Mouse (Mus musculus): Measurements from ENCODE around the gene Rras2.

Gene Rras2

DNA sequence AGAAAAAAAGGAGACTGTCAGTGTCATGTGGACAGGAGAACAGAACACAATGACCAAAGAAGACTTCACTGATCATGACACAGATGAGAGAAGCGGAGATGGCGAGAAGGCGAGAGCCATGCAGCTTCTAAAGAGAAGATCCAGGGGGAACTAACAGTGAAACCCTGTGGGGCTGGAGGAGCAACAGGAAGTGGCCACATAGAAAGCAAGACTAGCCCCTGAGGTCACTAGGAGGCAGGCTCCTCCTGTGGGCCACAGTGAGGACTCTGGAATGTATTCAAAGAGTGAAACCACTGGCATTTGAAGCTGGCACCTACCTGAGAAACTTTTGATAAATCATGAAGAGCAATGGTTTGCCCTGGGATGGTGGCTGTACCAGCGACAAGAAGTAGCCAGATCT, 38.2 kb downstream of the Rras2 start:
- in situ Hi-C loops (cut with MboI; ENCODE audit: unreplicated experiment in 2 of 2), result no loop called here

DNA sequence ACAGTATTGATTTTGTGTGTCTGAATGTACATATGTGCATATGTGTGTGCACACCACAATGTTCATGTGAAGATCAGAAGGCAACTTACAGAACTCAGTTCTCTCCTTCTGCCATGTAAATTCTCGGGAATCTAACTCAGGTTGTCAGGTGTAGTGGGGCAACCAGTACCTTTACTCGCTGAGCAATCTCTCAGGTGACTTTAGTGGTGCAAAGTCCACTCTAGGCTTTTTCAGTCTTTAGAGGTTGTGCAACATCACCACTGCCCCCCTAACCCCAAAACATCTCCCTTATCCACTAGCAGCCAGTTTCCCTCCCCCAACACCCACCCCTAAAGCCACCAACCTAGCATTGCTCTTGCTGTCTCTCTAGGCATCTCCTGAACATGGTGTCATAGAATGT, 43.0 kb downstream of the Rras2 start:
- in situ Hi-C loops (cut with MboI; ENCODE audit: unreplicated experiment in 2 of 2), result loop anchor here in 1 of 2 experiments (25.0 kb wide), 2 partner anchors 438 to 563 kb away; partner anchors contain the start of gene Calca

DNA sequence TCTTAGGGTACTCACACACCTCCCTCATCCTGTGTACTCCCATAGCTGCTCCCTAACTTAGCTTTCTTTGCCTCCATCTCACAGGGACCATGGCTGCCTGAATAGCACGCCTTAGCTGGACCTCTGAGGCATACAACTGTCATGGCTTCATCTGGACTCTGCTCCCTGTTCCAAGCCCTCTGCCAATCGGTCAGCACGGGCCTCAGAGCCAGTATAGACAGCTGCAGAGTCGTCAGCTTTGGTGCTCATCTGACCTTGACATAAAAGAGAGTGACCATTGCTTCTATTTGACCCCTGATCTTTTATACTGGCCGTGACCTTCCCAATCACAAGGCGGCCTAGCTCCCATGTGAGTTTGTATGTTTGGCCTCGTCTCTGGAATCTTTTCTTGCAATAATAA, 43.4 kb downstream of the Rras2 start:
- in situ Hi-C loops (cut with MboI; ENCODE audit: unreplicated experiment in 2 of 2), result loop anchor here in 1 of 2 experiments (25.0 kb wide), 2 partner anchors 438 to 563 kb away; partner anchors contain the start of gene Calca

DNA sequence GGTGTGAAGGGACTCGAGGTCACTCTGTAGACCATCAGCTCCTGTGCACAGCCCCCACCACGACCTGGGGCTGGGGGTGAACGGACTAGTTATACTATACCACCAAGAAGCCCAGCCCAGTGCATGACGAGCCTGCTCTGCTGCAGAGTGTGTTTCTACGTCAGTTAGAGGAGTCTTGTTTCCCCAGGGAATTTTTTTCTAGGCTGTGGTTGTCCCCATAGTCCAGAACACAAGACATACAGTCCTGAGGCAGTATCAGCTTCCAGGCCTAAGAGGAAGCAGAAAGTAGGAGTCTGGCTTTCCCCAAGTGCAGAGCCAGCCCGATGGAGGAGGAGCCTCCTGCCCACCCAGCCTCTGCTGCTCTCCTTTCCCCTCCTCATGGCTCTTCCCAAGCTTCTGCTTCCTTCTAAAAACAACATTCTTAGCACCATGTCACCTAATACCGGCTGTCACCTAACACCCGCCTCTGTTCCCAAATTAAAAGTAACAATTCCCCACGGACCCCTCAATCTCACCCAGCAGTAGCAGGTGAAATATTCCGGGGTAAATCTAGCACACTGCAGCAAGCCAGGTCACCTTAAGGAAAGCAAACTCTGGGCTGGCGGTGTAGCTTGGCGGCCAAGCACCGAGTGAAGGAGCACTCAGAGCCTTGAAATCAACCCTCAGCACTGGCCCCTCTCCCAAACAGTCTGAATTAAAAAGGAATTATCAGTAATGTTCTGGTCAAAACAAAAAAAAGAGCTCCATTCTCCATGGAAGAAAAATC, 45.5 kb downstream of the Rras2 start:
- in situ Hi-C loops (cut with MboI; ENCODE audit: unreplicated experiment in 2 of 2), result loop anchor here in 1 of 2 experiments (25.0 kb wide), 2 partner anchors 440 to 565 kb away; partner anchors contain the start of gene Calca

DNA sequence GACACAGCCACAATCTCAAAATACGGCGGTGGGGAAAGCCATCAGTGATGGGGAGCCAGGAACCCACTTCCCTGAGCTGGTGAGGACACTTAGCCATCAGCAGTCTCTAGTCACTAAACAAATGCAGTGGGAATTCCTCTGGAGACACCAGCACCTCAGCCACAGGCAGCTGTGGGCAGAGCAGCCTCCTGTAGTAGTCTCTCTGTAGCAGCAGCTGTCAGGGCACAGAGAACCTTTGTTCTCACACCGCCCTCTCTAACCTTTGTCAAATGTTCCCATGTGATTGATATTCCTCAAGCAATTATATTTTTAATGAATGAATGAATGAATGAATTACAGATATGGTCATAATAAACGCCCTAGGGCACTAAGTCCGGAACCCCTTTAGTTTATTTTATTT, 46.2 kb downstream of the Rras2 start:
- in situ Hi-C loops (cut with MboI; ENCODE audit: unreplicated experiment in 2 of 2), result loop anchor here in 1 of 2 experiments (25.0 kb wide), 2 partner anchors 441 to 566 kb away; partner anchors contain the start of gene Calca

DNA sequence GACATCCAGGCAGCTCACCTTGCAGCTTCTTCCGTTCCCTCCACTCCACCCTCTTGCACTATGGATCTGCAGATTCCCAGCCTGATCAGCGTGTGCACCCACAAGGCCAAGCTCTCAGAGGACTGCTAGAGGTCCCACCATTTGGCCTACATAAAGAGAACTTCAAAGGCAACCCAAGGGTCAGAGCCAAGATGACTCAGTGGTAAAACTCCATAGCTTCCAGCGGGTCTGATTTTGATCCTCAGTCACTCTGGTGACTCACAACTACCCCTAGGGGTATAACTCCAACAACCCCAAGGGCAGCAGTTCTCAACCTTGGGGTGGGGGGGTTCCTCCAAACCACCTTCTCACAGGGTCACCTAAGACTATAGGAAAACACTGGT, 47.1 kb downstream of the Rras2 start:
- in situ Hi-C loops (cut with MboI; ENCODE audit: unreplicated experiment in 2 of 2), result loop anchor here in 1 of 2 experiments (25.0 kb wide), 2 partner anchors 442 to 567 kb away; partner anchors contain the start of gene Calca

DNA sequence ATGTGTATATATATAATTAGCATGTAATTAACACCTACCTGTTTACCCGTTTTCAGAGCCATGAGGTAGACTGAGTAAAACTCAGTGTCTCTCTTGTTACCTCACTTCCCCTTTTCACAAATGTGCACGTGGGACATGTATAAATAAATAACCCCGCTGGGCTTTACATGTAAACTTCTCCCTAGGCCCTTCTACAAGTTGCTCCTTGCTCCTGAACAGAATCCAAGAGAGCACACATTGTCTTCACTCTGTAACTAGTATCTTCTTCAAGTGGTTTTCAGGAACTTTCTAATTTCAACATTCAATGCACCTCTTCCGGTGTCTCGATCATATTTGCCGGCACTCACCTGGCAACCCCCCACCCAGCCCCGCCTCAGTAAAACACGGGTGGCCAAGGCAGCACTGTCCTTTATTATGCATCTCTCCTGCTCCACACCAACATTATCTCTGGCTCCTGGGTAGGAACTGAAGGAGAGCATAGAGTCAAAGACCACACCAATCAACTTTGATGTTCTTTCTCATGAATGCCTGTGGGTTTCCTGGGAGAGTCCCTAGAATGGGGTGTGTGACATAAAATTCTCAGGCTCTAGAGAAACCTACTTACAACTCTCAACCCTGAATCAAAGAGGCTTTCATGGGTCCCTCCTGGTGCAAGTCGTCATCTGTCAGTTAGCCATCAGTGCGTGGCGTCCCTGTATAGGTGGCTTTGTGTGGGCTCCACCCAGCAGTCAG, 47.7 kb downstream of the Rras2 start:
- in situ Hi-C loops (cut with MboI; ENCODE audit: unreplicated experiment in 2 of 2), result loop anchor here (5.0 to 25.0 kb wide), 4 partner anchors 142 to 567 kb away; partner anchors contain the start of gene Calca (in 1 of the 2)

DNA sequence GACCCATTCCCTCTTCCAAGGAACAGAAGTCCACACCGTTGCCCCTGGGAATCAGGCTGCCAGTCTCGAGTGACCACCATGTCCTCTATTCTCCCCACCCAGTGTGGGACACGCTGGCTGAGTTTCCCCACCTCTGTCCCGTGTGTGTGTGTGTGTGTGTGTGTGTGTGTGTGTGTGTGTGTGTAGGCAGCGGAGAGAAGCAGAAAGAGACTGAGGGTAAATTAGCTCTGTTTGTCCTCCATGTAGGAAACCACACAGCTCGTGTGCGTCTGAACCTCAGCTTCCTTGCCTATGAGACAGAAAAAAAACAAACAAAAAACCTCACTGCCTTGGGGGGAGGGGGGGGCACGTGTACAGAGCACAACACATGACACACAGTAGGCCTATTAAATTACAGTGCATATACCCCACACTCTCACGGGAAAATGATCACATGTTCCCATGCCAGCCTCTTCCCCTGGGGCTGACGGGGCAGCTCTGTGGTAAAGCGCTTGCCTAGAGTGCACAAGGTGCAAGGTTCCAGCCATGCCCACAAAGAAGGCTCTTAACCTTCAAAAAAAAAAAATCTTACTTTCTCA, 48.5 kb downstream of the Rras2 start:
- in situ Hi-C loops (cut with MboI; ENCODE audit: unreplicated experiment in 2 of 2), result loop anchor here (5.0 to 25.0 kb wide), 4 partner anchors 143 to 568 kb away; partner anchors contain the start of gene Calca (in 1 of the 2)

DNA sequence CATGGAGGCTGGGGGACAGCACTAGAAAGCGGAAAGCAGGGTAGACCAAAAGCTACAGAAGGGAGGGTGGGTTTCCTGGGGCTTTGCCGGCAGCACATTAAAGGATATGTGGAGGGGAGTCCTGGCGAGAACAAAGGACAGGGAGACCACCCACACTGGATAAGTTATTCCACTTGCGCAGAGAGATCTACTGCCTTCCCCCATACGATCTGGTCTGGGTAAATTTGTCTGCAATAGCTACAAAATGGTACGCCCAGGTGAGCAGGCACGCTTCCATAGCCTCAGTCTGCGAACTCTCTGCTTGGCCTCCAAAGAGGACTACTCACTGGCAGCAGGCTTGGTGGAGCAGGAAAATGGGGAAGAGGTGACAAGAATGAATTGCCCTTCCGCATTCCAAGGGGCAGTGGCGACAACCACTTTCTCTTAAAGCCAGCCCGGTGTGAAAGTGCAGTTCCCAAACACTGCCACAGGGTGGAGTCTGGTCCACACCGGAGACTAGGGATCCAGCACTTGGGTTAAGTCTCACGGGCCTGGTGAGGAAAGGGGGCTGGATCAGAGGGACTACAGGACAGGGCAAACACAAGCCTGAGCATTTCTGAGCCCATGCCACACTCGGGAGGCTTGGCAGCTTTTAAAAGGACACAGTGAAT, 50.9 kb downstream of the Rras2 start:
- in situ Hi-C loops (cut with MboI; ENCODE audit: unreplicated experiment in 2 of 2), result loop anchor here (5.0 to 25.0 kb wide), 4 partner anchors 146 to 571 kb away; partner anchors contain the start of gene Calca (in 1 of the 2)

DNA sequence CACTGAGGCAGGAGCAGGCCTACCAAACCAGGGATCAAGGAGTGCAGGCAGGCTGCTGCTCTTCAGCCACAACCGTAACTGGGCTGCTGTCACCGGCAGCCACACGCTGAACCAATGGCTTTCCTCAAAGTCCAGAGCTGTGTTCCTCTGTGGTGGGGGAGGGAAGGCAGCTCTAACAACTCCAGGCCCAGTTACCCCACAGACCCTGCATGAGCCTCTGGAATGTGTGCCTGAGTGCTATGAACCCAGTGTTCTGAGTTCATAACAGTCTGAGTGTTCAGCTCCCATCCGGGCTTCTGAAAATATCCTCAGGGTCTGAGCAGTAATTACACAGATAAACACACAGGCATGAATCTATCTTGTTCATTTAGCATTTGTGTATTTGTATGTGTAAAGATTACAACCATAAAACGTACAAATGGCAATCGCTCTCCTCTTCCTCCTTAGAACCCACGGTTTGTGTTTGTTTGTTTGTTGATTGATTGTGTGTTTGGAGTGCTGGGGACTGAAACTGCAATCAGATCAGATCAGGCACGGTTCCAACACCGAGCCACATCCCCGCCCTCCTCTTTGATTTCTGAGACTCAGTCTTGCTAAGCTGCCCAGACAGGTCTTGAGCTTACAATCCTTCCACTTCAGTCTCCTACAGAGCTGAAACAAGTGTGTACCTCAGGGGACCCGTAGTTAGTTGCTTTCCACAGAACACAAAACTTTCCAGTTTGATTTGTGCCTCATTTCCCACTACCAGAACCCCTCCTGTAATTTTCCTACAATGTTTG, 52.0 kb downstream of the Rras2 start:
- in situ Hi-C loops (cut with MboI; ENCODE audit: unreplicated experiment in 2 of 2), result loop anchor here (5.0 to 25.0 kb wide), 4 partner anchors 147 to 572 kb away; partner anchors contain the start of gene Calca (in 1 of the 2)

DNA sequence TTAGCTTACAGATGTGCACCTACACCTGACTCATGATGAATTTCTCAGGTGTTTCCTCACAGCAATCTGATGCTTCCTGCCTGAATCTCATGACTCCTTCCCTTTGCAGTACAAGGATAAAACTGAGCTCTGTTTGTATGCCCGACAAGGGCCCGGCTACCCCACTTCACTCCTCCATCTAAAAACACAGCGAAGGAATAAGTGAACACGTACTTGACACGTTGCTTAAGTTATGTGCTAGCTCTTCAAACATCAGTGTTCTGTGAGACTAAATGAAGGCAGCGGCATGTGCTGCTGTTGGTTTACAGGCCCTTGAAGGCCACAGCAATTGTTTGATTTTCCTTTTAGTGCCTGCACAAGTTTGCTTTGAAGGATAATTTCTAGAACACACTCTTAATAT, 53.6 kb downstream of the Rras2 start:
- in situ Hi-C loops (cut with MboI; ENCODE audit: unreplicated experiment in 2 of 2), result loop anchor here (10.0 to 25.0 kb wide), 3 partner anchors 431 to 573 kb away; partner anchors contain the start of gene Calca (in 1 of the 2)

DNA sequence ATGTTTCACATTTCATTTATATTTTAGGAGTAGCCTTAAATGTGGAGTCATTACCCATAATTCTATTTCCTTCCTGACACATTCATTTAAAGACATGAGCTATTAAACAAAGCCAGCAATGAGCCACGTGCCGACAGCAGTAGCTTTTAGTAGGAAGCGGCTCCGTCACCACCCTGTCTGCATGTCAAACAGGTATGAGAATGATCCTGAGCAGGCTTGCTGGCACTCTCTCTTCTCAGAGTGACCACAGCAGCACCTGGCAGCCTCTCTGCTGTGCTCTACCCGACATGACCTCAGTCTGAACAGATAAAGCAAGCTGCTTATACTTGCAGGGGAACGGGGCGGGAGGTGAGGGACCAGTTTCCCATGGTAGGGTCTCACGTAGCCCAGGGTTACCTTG, 54.0 kb downstream of the Rras2 start:
- in situ Hi-C loops (cut with MboI; ENCODE audit: unreplicated experiment in 2 of 2), result loop anchor here (10.0 to 25.0 kb wide), 3 partner anchors 431 to 574 kb away; partner anchors contain the start of gene Calca (in 1 of the 2)

DNA sequence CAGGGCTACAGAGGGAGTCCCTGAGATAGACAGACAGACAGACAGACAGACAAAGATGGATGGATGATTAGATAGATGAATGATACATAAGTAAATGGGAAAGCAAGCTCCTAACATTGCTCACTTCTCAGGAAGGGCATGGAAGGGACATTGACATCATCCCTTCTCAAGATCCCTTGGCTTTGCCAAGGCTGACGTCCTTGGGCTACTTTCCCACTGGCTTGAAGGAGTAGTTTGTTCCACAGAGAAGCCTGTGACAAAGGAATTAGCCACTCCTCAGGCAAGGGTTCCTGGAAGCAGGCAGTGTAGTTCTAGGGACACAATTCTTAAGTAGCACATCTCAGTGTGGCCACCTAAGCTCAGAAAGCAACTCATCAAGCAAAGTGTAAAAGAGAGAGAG, 55.1 kb downstream of the Rras2 start:
- in situ Hi-C loops (cut with MboI; ENCODE audit: unreplicated experiment in 2 of 2), result loop anchor here (10.0 to 25.0 kb wide), 3 partner anchors 432 to 575 kb away; partner anchors contain the start of gene Calca (in 1 of the 2)

DNA sequence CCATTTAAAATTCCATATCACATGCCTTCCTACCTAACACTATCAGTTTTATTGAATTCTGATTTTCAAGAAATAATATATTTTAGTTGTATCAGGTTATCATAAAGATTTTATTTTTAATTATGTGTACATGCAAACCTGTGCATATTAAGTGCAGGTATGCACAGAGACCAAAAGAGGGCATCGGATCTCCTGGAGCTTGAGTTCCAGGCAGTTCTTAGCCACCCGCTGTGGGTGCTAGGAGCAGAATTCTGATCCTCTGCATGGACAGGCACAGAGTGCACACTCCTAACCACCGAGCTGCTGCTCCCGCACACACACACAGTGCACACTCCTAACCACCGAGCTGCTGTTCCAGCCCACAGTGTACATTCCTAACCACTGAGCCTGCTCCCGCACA, 57.1 kb downstream of the Rras2 start:
- in situ Hi-C loops (cut with MboI; ENCODE audit: unreplicated experiment in 2 of 2), result loop anchor here (10.0 to 25.0 kb wide), 3 partner anchors 434 to 577 kb away; partner anchors contain the start of gene Calca (in 1 of the 2)

DNA sequence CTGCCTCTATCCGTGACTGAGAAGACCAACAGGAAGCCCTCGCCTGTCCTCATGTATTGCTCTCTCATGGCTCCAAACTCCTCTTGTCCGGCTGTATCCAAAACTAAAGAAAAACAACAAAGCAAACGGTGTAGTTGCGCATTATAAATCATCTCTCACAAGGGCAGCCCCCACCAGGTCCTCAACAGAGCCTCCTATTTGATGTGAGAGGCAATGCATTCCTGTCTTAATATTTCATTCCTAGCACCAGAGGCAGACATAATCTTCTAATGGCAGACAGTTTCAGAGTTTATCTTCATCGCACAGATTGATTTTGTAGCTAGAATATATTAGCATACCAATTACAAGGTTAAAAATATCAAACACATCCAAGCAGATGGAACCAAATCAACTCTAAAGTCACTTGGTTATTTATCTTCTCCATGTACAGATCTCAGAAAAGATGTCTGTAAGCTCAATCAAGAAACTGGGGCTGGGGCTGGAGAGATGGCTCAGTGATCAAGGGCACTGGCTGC, 58.6 kb downstream of the Rras2 start:
- in situ Hi-C loops (cut with MboI; ENCODE audit: unreplicated experiment in 2 of 2), result loop anchor here in 1 of 2 experiments (25.0 kb wide), 2 partner anchors 453 to 578 kb away; partner anchors contain the start of gene Calca

DNA sequence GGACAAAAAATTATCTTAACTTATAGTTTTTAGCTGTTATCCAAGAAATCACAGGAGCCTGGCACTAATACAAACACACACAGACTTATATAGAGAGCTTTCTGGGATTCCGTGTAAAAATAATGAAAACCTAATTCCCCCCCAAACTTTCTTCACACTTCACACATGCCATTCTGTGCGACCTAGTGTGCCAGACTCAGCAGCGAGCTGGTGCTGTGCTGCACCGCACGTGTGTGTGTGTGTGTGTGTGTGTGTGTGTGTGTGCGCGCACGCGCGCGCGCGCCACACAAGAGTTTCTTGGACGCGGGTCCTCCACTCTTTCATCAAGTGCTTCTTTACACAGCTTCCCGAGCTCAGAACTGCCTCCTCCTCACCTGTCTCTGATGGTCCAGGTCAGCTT, 59.4 kb downstream of the Rras2 start:
- in situ Hi-C loops (cut with MboI; ENCODE audit: unreplicated experiment in 2 of 2), result loop anchor here in 1 of 2 experiments (25.0 kb wide), 2 partner anchors 454 to 579 kb away; partner anchors contain the start of gene Calca

DNA sequence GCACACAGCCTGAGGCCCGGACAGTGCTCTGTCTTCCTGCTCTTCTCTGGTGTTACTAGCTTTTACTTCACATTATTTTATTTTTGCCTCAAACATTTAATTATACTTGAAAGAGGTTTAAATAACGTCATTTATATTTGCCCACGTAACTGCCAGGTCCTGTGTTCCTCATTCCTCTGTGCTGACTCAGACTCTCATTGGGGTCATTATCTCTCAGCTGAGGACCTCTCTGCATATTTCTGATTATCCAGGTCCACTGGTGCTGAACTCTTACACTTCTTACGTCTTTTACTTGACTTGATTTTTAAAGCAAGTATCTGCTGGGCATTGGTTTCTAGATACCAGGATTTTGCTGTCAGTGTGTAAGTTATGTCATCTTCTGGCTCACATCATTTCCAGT, 63.9 kb downstream of the Rras2 start:
- in situ Hi-C loops (cut with MboI; ENCODE audit: unreplicated experiment in 2 of 2), result loop anchor here in 1 of 2 experiments (25.0 kb wide), 2 partner anchors 459 to 584 kb away; partner anchors contain the start of gene Calca

DNA sequence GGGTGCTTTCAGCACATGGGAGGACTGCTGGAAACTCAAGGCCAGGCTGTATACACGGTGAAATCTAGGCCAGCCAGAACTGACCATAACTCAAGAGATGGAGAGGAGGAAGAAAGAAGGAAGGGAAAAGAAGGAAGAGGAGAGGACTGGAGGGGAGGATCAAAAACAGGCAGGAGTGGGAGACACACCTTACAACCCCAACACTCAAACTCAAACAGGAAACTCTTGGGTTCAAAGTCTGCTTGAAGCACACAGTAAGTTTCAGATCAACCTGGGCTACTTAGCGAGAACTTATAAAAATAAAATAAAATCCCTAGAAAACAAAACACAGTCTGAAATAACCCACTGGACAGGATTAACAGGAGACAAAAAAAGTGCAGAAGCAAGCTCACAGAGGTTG, 71.8 kb downstream of the Rras2 start:
- in situ Hi-C loops (cut with MboI; ENCODE audit: unreplicated experiment in 2 of 2), result no loop called here
